Mouse (Mus musculus) kidney, adult 2 months (tissue): ENCODE measurements at regions not wholly inside any gene's neighbourhood (a gene's known extent, or its start where the extent isn't known, plus 50 kb on each side); places are given as distances from the start of the nearest gene placed in this dataset.

ENCODE experiments used
- CTCF ChIP-seq: fragments of 200-500 bp; conservative IDR thresholded peaks from 2 replicates; pipeline ENCODE4 v1.5.1; 2011; ENCODE audit warnings: low read depth, mild to moderate bottlenecking, control low read depth, low read length, moderate library complexity, mixed read lengths; ENCODE audit not compliant: insufficient read depth, insufficient read length
- POLR2A ChIP-seq: fragments of 200-500 bp; IDR thresholded peaks from one replicate; pipeline ENCODE4 v1.6.1; 2011; ENCODE audit warnings: low read depth, low read length, control low read depth

- TF ChIP-seq CTCF (no peak), POLR2A (no peak)
Measured at GRCm38 (mm10) chr5:118875096-118875637, 314.7 kb downstream of the Med13l start.
